Mouse (Mus musculus) megakaryocyte, embryonic 14.5 days (primary cell): ENCODE measurements at regions not wholly inside any gene's neighbourhood (a gene's known extent, or its start where the extent isn't known, plus 50 kb on each side); places are given as distances from the start of the nearest gene placed in this dataset.

Experiments
- H3K27me3 ChIP-seq: replicated peaks from 2 replicates; pipeline ENCODE3; 2012; ENCODE audit warnings: inconsistent platforms
- H3K36me3 ChIP-seq: replicated peaks from 2 replicates; pipeline ENCODE3; 2012; ENCODE audit warnings: low read length, inconsistent platforms, mixed read lengths
- H3K4me1 ChIP-seq: 2 replicates; pipeline ENCODE4 v1.6.1; 2012; ENCODE audit warnings: inconsistent platforms
- H3K4me3 ChIP-seq: replicated peaks from 2 replicates; pipeline ENCODE3; 2012; ENCODE audit warnings: moderate library complexity, mild to moderate bottlenecking, inconsistent platforms
- H3K9me3 ChIP-seq: 2 replicates; pipeline ENCODE4 v1.6.1; 2012; ENCODE audit warnings: inconsistent platforms
- FLI1 ChIP-seq: IDR thresholded peaks from 2 replicates; pipeline ENCODE4 v1.6.1; 2012; ENCODE audit warnings: low read length, inconsistent platforms, mixed read lengths
- GATA1 ChIP-seq: IDR thresholded peaks from 3 replicates; pipeline ENCODE4 v1.6.1; 2012; ENCODE audit warnings: mixed read lengths, low read length, inconsistent platforms, borderline replicate concordance

DNA sequence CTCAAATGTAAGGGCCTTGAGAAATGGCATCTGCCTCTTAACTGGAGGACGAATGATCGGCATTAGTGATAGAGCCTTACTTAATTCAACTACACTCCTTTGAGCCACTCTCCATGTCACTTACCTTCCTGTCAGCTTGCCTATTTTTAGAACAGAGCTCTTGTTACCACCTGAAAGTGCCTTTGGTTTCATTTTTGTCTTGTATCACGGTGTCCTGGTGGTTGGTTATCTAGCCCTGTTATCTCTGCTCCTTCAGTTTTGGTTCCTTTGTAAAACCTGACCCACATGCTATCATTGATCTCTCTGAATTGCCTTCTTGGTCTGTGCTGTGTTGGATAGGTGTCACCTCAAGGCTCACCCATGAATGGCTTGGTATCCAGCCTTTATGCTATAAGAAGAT is 310.6 kb downstream of the Rnls start:
- no peak overlapping the region for H3K4me3 ChIP-seq
- H3K4me1 ChIP-seq, result peaks cover 17% of the 10 kb centered on the region
- peaks cover 2% of the 10 kb centered on the region for H3K27me3 ChIP-seq
- TF ChIP-seq FLI1, result no peak
- no peak for TF ChIP-seq GATA1
- no peaks in the 10 kb centered on the region for H3K36me3 ChIP-seq
- no peaks in the 10 kb centered on the region for H3K9me3 ChIP-seq

DNA sequence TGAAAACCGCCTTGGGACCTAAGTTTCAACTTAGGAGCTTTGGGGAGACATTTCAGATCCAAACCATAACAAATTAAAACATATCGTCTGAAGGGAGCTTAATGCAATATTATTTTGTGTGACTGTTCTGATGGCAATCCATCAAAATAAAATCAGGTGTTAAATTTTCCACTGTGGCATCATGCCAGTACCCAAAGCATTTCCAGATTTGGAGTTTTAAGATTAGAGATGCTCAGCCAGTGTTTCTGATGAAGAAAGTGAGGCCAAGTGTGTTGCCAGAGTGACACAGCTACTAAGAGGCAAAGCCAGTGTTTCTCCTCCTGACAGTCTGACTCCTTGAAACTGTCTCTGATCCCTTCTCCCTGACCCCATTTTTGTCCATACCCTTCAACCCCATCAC is 308.7 kb downstream of the Rnls start:
- Histone ChIP-seq H3K27me3 (peaks cover 2% of the 10 kb centered on the region), H3K4me3 (no peak overlapping the region), H3K9me3 (no peaks in the 10 kb centered on the region), H3K4me1 (peaks cover 17% of the 10 kb centered on the region), H3K36me3 (no peaks in the 10 kb centered on the region)
- no peak for TF ChIP-seq FLI1
- TF ChIP-seq GATA1, result no peak

DNA sequence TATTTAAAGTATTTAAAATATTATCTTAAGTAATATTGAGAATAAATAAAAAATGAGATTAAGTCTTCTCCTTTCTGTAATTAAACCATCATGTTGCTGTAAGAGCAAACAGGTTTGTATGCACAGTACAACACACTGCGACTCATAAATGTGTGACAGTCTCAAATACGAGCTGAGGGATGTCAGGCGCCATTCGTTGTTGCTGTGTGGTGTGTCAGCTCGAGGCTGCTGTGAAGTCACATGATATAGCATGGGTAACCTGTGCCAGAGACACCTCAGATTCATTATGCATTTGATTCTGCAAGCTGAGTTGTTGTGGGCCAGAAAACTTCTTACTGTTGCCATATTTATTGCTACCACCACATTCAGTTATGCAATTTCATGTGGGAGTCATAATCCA is 307.4 kb downstream of the Rnls start:
- no peaks in the 10 kb centered on the region for H3K36me3 ChIP-seq
- H3K4me1 ChIP-seq, result peaks cover 12% of the 10 kb centered on the region
- no peaks in the 10 kb centered on the region for H3K9me3 ChIP-seq
- H3K4me3 ChIP-seq, result no peak overlapping the region
- H3K27me3 ChIP-seq, result peaks cover 2% of the 10 kb centered on the region
- TF ChIP-seq FLI1, result no peak
- no peak for TF ChIP-seq GATA1
